ENCODE assay signal across 8 mouse cellular contexts in the genomic region with DNA sequence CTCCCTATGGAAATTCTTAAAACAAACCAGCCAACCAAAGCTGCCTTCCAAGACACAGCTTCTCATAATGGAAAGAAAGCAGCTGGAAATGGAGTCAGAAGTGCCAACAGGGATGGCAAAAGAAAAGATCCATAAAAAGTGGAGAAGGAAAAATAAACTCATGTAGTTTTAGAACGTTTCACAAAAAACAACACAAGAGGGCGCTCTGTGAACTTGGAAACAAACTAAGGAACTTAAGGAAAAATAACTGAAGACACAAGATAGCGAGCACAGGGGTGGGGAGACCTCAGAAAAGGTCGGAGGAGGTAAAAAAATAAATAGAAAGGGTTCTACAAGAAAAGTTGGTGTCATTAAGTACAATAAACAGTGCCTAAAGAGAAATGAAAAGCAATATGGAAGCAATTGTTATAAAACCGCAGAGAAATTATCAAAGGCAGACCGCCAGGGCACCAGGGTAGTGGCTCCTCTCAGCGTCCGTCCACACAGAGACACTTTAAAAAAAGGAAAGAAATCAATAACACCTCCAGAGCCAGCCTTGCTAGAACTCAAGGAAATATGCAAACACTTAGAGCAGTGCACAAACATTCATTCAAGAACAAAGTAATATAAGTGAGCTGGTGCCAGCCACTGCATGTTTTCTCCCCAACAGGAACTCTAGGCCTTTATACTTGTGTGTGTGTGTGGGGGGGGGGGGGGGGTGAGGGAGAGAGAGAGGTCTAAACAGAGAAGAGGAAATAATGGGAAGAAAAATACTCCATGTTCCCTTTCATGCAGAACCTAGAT. TPM values are rescaled to one million over a fixed set of nuclear protein-coding genes. Genes with fewer than 3 reads are reported as not detected.
DNase-seq lines count a peak whose midpoint lies in the region; ATAC-seq and TF ChIP-seq lines count a peak whose summit lies in the region.

No protein-coding gene starts in this region.

- in situ Hi-C loops in Patski (cut with MboI; ENCODE audit: low pct_unique_long_range_greater_than_20kb) = loop anchor here (25.0 kb wide), 1 partner anchor 426 kb away; no protein-coding TSS in a partner anchor

- peak; percentile 28 to 29 for DNase-seq in cerebellum, adult 18-20 months
- DNase-seq in cerebellum, adult 11-12 months = no peak
- DNase-seq in left cerebral cortex, postnatal 14 days (ENCODE audit: low spot score in 2 of 2) = peak; percentile 48 to 63
- DNase-seq in left cerebral cortex, postnatal 36 days (ENCODE audit: low spot score in 2 of 2) = no peak
- peak; percentile 34 for DNase-seq in Patski (ENCODE audit: low read depth, low spot score)
- peak; percentile 6 to 11 for DNase-seq in kidney, postnatal 4 days
- DNase-seq in frontal cortex, postnatal 25 days (ENCODE audit: low spot score in 2 of 2) = no peak
- DNase-seq in frontal cortex, postnatal 14 days (ENCODE audit: low spot score in 2 of 2) = no peak

- intact Hi-C loops in left cerebral cortex, postnatal 14 days (cut with DNase I) = loop anchor here (10.0 kb wide), 1 partner anchor 148 kb away; a partner anchor contains a TSS
- intact Hi-C loops in left cerebral cortex, postnatal 36 days (cut with DNase I) = loop anchor here (5.0 to 10.0 kb wide), 4 partner anchors 48 to 148 kb away; a partner anchor contains a TSS

- POLR2A ChIA-PET in Patski (lab: Charles Lee) = no interaction called here

- no peaks in the 10 kb centered on the region for H3K27me3 ChIP-seq in Patski

- CTCF ChIA-PET in Patski (lab: Charles Lee) = interaction anchor here (0.8 to 1.4 kb wide), 9 partner anchors 9 to 169 kb away, joined by 3 to 6 read pairs (median 3); no protein-coding TSS in a partner anchor

- no peak for ATAC-seq in Patski

- peak; percentile 56 for TF ChIP-seq CTCF in Patski (IDR thresholded peaks at IDR 0.05)

RNA-seq across cellular contexts. Expression of a gene that starts 48.1 kb away (rescaled TPM):
- 100 to 1,000 TPM in 1 of 2 experiments, 10 to 100 TPM in 1; 96.4 to 106 TPM for total RNA-seq in left cerebral cortex, postnatal 14 days (2021)
- total RNA-seq in left cerebral cortex, postnatal 36 days (2021) = 100 to 1,000 TPM; 111 to 116 TPM
- 121 TPM for polyA plus RNA-seq in Patski (2021)

Comparison
In these comparisons a context has a peak if more than half of its experiments do, and no peak if none do; other contexts are left out.
1. DNase-seq: peak in cerebellum, adult 18-20 months (2 of 2), left cerebral cortex, postnatal 14 days (2 of 2), Patski (single experiment) and kidney, postnatal 4 days (2 of 2); none in cerebellum, adult 11-12 months (single experiment), left cerebral cortex, postnatal 36 days (0 of 2), frontal cortex, postnatal 25 days (0 of 2) and frontal cortex, postnatal 14 days (0 of 2).